Comparison of ENCODE assay signal across 8 mouse cellular contexts in the genomic region with DNA sequence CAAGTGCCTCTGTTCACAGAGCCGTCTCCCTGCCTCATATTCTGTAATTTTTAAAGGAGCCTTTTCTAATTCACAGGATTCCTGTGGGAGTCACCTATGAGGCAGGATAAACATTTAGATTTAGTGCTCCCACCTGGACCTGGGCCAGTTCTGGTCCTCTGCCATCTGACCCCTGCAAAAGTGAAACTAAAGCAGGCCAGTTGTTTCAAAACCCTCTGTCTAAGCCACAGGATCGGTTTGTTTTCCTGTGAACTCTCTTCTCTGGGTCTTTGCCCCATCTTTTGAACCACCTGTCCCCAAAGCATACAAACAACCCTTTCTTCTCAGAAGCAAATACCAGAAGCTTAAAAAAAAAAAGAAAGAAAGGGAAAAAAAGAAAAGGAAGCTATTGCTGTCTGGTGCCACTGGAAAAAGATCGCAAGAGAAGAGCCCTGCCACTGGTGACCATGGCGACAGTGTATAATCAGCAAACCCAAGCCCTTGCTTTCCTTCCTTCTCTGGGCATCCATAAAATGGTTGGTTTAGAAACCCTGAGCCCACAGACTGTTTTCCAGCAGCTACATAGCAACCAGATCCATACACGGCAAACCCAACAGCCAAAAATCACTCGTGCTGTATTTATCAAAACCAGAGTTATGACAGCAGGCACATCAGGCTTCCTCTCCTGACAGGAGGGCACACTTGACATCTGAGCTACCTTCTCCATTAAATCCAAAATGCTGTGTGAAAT. TPM values are rescaled to one million over a fixed set of nuclear protein-coding genes. Genes with fewer than 3 reads are reported as not detected.
DNase-seq lines count a peak whose midpoint lies in the region; ATAC-seq and TF ChIP-seq lines count a peak whose summit lies in the region.

No protein-coding gene starts in this region.

- 0 out of 2 replicates have a peak, but pooled peaks cover 5% of the 10 kb centered on the region for H3K4me1 ChIP-seq in forebrain, postnatal 0 days (ENCODE audit: insufficient read depth)
- no peaks in the 10 kb centered on the region for H3K4me1 ChIP-seq in forebrain, embryonic 14.5 days (ENCODE audit: control insufficient read depth, insufficient read depth, low read length)
- peaks cover 2% of the 10 kb centered on the region; the same call in 1 of the 2 replicates for H3K4me1 ChIP-seq in heart, embryonic 11.5 days (ENCODE audit: control insufficient read depth, insufficient read depth, low read length)
- H3K4me1 ChIP-seq in kidney, postnatal 0 days (replicated peaks; ENCODE audit: insufficient read depth, low read length) = 0 out of 2 replicates have a peak, but pooled peaks cover 4% of the 10 kb centered on the region

- H3K27me3 ChIP-seq in forebrain, postnatal 0 days (ENCODE audit: insufficient read depth, low read length) = no peaks in the 10 kb centered on the region
- H3K27me3 ChIP-seq in forebrain, embryonic 14.5 days (replicated peaks; ENCODE audit: control insufficient read depth, insufficient read depth, low read length) = no peaks in the 10 kb centered on the region
- H3K27me3 ChIP-seq in heart, embryonic 11.5 days (ENCODE audit: control insufficient read depth, insufficient read depth, low read length) = no peaks in the 10 kb centered on the region; the same call in 1 of the 2 replicates
- no peaks in the 10 kb centered on the region for H3K27me3 ChIP-seq in kidney, postnatal 0 days (ENCODE audit: insufficient read depth, low read length)

- H3K4me3 ChIP-seq in forebrain, postnatal 0 days (ENCODE audit: low read depth, low read length) = no peak overlapping the region
- no peak overlapping the region for H3K4me3 ChIP-seq in forebrain, embryonic 14.5 days (ENCODE audit: low read depth, low read length)
- no peak overlapping the region for H3K4me3 ChIP-seq in heart, embryonic 11.5 days (ENCODE audit: low read depth, low read length)
- H3K4me3 ChIP-seq in kidney, postnatal 0 days (replicated peaks; ENCODE audit: low read depth, low read length) = no peak overlapping the region

- H3K4me2 ChIP-seq in forebrain, postnatal 0 days (ENCODE audit: low read depth) = no peak overlapping the region
- H3K4me2 ChIP-seq in forebrain, embryonic 14.5 days (ENCODE audit: low read length) = no peak overlapping the region
- H3K4me2 ChIP-seq in heart, embryonic 11.5 days = peak overlapping the region; percentile 47
- peak overlapping the region; percentile 39 for H3K4me2 ChIP-seq in kidney, postnatal 0 days (ENCODE audit: low read length)

- no peak overlapping the region for H3K9ac ChIP-seq in forebrain, postnatal 0 days
- H3K9ac ChIP-seq in forebrain, embryonic 14.5 days (ENCODE audit: low read length) = no peak overlapping the region
- H3K9ac ChIP-seq in heart, embryonic 11.5 days (ENCODE audit: low read depth, low read length) = peak overlapping the region; percentile 30; the same call in 1 of the 2 replicates
- H3K9ac ChIP-seq in kidney, postnatal 0 days (ENCODE audit: low read depth, low read length) = no peak overlapping the region

- no peaks in the 10 kb centered on the region for H3K36me3 ChIP-seq in forebrain, postnatal 0 days (ENCODE audit: insufficient read depth)
- H3K36me3 ChIP-seq in forebrain, embryonic 14.5 days (ENCODE audit: control insufficient read depth, insufficient read depth, low read length) = no peaks in the 10 kb centered on the region
- no peaks in the 10 kb centered on the region for H3K36me3 ChIP-seq in heart, embryonic 11.5 days (ENCODE audit: control insufficient read depth, insufficient read depth, low read length)
- no peaks in the 10 kb centered on the region for H3K36me3 ChIP-seq in kidney, postnatal 0 days (ENCODE audit: insufficient read depth, low read length)

- H3K27ac ChIP-seq in forebrain, postnatal 0 days (ENCODE audit: low read depth, low read length) = no peak overlapping the region
- H3K27ac ChIP-seq in forebrain, embryonic 14.5 days (ENCODE audit: low read depth, low read length) = no peak overlapping the region
- no peak overlapping the region for H3K27ac ChIP-seq in heart, embryonic 11.5 days (ENCODE audit: low read depth, low read length)
- H3K27ac ChIP-seq in kidney, postnatal 0 days = no peak overlapping the region

- WGBS in forebrain, postnatal 0 days = 48% methylated on average over 6 of the region's 6 CpGs
- 75% methylated on average over 6 of the region's 6 CpGs for WGBS in forebrain, embryonic 14.5 days
- WGBS in heart, embryonic 11.5 days (ENCODE audit: insufficient replicate concordance) = 60% methylated on average over 6 of the region's 6 CpGs
- WGBS in kidney, postnatal 0 days = 41% methylated on average over 6 of the region's 6 CpGs

- no peaks in the 10 kb centered on the region for H3K9me3 ChIP-seq in forebrain, postnatal 0 days (ENCODE audit: low read length)
- H3K9me3 ChIP-seq in forebrain, embryonic 14.5 days (replicated peaks; ENCODE audit: control insufficient read depth, low read length) = no peaks in the 10 kb centered on the region
- no peaks in the 10 kb centered on the region for H3K9me3 ChIP-seq in heart, embryonic 11.5 days (replicated peaks; ENCODE audit: control insufficient read depth, low read length)
- H3K9me3 ChIP-seq in kidney, postnatal 0 days (replicated peaks; ENCODE audit: low read length) = no peaks in the 10 kb centered on the region

- peak; percentile 79 for ATAC-seq in forebrain, postnatal 0 days
- no peak for ATAC-seq in forebrain, embryonic 14.5 days
- ATAC-seq in heart, embryonic 11.5 days (replicated peaks; ENCODE audit: insufficient number of reproducible peaks, low FRiP score, low TSS enrichment) = no peak
- ATAC-seq in kidney, postnatal 0 days (replicated peaks; ENCODE audit: low FRiP score, low read depth) = no peak
- peak; percentile 57 for ATAC-seq in megakaryocyte progenitor cell, adult 5-6 weeks (replicated peaks; ENCODE audit: poor library complexity)
- ATAC-seq in cerebellum, adult (ENCODE audit: insufficient number of reproducible peaks, low FRiP score, low TSS enrichment) = no peak

- peak; percentile 21 for DNase-seq in forebrain, postnatal 0 days
- DNase-seq in forebrain, embryonic 14.5 days (ENCODE audit: low spot score) = no peak
- DNase-seq in Muller cell, postnatal 12 days (ENCODE audit: inconsistent ontology term) = peak; percentile 54
- peak; percentile 67 for DNase-seq in kidney, postnatal 0 days (ENCODE audit: low spot score)
- DNase-seq in cerebellum, postnatal 14 days = no peak

- TF ChIP-seq CTCF in forebrain, postnatal 0 days (IDR thresholded peaks at IDR 0.05; ENCODE audit: low read depth) = no peak
- no peak for TF ChIP-seq CTCF in kidney, postnatal 0 days (IDR thresholded peaks at IDR 0.05; ENCODE audit: low read depth)

RNA-seq across cellular contexts. Expression of a gene that starts 10.3 kb away (rescaled TPM):
- 12.7 and 14.0 TPM in 2 replicates for total RNA-seq in forebrain, postnatal 0 days (2014; rRNA removed)
- 7.0 and 10.1 TPM in 2 replicates for polyA plus RNA-seq in forebrain, postnatal 0 days (2015; fragmentation: Nextera tagmentation; extraction: Ambion mirVana)
- 8.8 and 8.9 TPM in 2 replicates for polyA plus RNA-seq in forebrain, embryonic 14.5 days (2014; fragmentation: Nextera tagmentation; extraction: Ambion mirVana)
- polyA plus RNA-seq in heart, embryonic 11.5 days (2014; fragmentation: Nextera tagmentation; extraction: Ambion mirVana) = 34.3 and 40.9 TPM in 2 replicates
- polyA plus RNA-seq in kidney, postnatal 0 days (2015; fragmentation: Nextera tagmentation; extraction: Ambion mirVana) = 8.9 and 9.5 TPM in 2 replicates
- total RNA-seq in megakaryocyte progenitor cell, adult 5-6 weeks (2015) = 45.7 and 54.5 TPM in 2 replicates
- 17.8 and 22.1 TPM in 2 replicates for total RNA-seq in megakaryocyte progenitor cell, adult 5-6 weeks (2017)

RNA-seq across cellular contexts. Expression of a gene that starts 58.5 kb away (rescaled TPM):
- total RNA-seq in forebrain, postnatal 0 days (2014; rRNA removed) = not detected in 2 replicates
- polyA plus RNA-seq in forebrain, postnatal 0 days (2015; fragmentation: Nextera tagmentation; extraction: Ambion mirVana) = 0.11 and 0.14 TPM in 2 replicates
- 0.23 TPM in 1 of 2 replicates, not detected in the other for polyA plus RNA-seq in forebrain, embryonic 14.5 days (2014; fragmentation: Nextera tagmentation; extraction: Ambion mirVana)
- 0.13 and 0.17 TPM in 2 replicates for polyA plus RNA-seq in heart, embryonic 11.5 days (2014; fragmentation: Nextera tagmentation; extraction: Ambion mirVana)
- polyA plus RNA-seq in kidney, postnatal 0 days (2015; fragmentation: Nextera tagmentation; extraction: Ambion mirVana) = 0.10 and 0.18 TPM in 2 replicates
- total RNA-seq in megakaryocyte progenitor cell, adult 5-6 weeks (2015) = not detected in 2 replicates
- not detected in 2 replicates for total RNA-seq in megakaryocyte progenitor cell, adult 5-6 weeks (2017)

Comparison
In these comparisons a context has a peak if more than half of its experiments do, and no peak if none do; other contexts are left out.
1. ATAC-seq: peak in forebrain, postnatal 0 days (single experiment) and megakaryocyte progenitor cell, adult 5-6 weeks (single experiment); none in forebrain, embryonic 14.5 days (single experiment), heart, embryonic 11.5 days (single experiment), kidney, postnatal 0 days (single experiment) and cerebellum, adult (single experiment).
2. DNase-seq: peak in forebrain, postnatal 0 days (single experiment), Muller cell, postnatal 12 days (single experiment) and kidney, postnatal 0 days (single experiment); none in forebrain, embryonic 14.5 days (single experiment) and cerebellum, postnatal 14 days (0 of 2).
3. H3K4me2 ChIP-seq: peak in heart, embryonic 11.5 days (single experiment) and kidney, postnatal 0 days (single experiment); none in forebrain, postnatal 0 days (single experiment) and forebrain, embryonic 14.5 days (single experiment).